Comparison of ENCODE assay signal across 9 mouse cellular contexts in the genomic region with DNA sequence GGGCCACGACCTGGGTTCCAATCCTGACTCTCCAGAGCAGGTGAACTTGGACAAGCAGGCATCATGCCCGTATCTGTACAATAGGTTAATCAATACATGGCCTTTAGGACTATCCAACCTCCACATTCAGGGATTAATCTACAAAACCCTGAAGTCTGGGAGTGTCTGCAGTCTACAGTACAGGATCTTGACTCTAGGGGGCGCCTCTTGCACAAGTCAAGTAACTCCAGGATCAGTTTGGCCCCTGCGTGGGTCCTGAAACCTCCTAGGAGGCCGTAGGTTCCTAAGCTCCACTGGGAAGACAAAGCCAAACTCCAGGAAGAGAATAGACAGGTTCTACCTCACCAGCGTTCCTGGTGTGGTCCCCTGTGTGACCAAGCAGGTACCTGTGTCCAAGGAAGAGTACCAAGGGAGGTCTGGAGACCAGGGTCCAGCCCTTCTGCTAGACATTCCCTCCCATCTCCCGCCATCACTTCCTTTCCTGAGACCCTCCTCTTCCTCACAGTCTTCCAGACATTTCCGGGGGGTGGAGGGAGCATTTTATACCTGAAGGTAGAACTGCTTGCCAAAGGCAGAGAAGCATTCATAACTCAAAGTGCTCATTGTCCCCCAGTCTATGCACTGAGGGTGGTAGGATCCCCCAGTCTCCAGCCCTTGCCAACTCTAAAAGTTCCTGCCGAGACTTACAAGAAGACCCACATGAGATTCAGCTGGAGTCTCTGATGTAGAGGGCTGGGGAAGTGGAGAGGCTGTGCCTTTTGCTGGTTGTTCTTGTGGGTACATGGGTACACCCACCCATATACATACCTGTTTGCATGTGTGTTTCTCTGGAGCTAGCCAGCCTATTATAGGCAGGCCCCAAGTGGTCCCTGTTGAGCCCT. TPM values are rescaled to one million over a fixed set of nuclear protein-coding genes. Genes with fewer than 3 reads are reported as not detected.
A peak's percentile ranks its signal among the peaks of the same experiment; 100 is the strongest.
DNase-seq lines count a peak whose midpoint lies in the region; ATAC-seq and TF ChIP-seq lines count a peak whose summit lies in the region.
"Had no signal": no experiment of that assay in that cellular context is flagged by ENCODE, and none has a peak within 500 bp of the region (broad histone marks: within the 10 kb centered on the region; RNA-seq: fewer than 3 reads in every experiment).

No protein-coding gene starts in this region.

- no peak for ATAC-seq in cerebellum, adult (ENCODE audit: insufficient number of reproducible peaks, low FRiP score, low TSS enrichment)
- ATAC-seq in liver, embryonic 11.5 days (replicated peaks; ENCODE audit: low FRiP score) = no peak
- no peak for ATAC-seq in liver, postnatal 0 days
- no peak for ATAC-seq in forebrain, embryonic 16.5 days

- no peak for TF ChIP-seq POLR2A in bone marrow macrophage, adult 2 months (IDR thresholded peaks at IDR 0.05; ENCODE audit: borderline replicate concordance, low read depth, low read length)

- peak; percentile 61 for DNase-seq in cerebellum, adult 11 months
- peak; percentile 53 for DNase-seq in liver
- DNase-seq in liver, embryonic 11.5 days (ENCODE audit: low spot score) = no peak
- peak; percentile 60 for DNase-seq in liver, postnatal 0 days
- DNase-seq in gastrocnemius, postnatal 25 days = no peak

- no peak overlapping the region for H3K4me3 ChIP-seq in liver, embryonic 11.5 days (ENCODE audit: low read depth, low read length)
- no peak overlapping the region for H3K4me3 ChIP-seq in bone marrow macrophage, adult 2 months (ENCODE audit: insufficient read depth, low read length)
- H3K4me3 ChIP-seq in liver, postnatal 0 days (ENCODE audit: low read depth, low read length) = no peak overlapping the region
- no peak overlapping the region for H3K4me3 ChIP-seq in forebrain, embryonic 16.5 days (replicated peaks; ENCODE audit: low read length)

- peaks cover 11% of the 10 kb centered on the region; the same call in 1 of the 2 replicates for H3K27me3 ChIP-seq in liver, embryonic 11.5 days (replicated peaks; ENCODE audit: control insufficient read depth, insufficient read depth, low read length)
- no peaks in the 10 kb centered on the region for H3K27me3 ChIP-seq in liver, postnatal 0 days (ENCODE audit: insufficient read depth, low read length)
- H3K27me3 ChIP-seq in forebrain, embryonic 16.5 days (replicated peaks; ENCODE audit: control insufficient read depth, insufficient read depth, low read length) = no peaks in the 10 kb centered on the region

- H3K9me3 ChIP-seq in liver, embryonic 11.5 days (ENCODE audit: control insufficient read depth, low read length) = no peaks in the 10 kb centered on the region
- H3K9me3 ChIP-seq in liver, postnatal 0 days (ENCODE audit: low read length) = no peaks in the 10 kb centered on the region
- H3K9me3 ChIP-seq in forebrain, embryonic 16.5 days (ENCODE audit: control insufficient read depth, low read length) = no peaks in the 10 kb centered on the region

- peaks cover 2% of the 10 kb centered on the region for H3K4me1 ChIP-seq in liver, embryonic 11.5 days (replicated peaks; ENCODE audit: control insufficient read depth, insufficient read depth, low read length)
- H3K4me1 ChIP-seq in bone marrow macrophage, adult 2 months (ENCODE audit: control insufficient read depth, insufficient read depth, low read length) = peaks cover 9% of the 10 kb centered on the region
- H3K4me1 ChIP-seq in liver, postnatal 0 days (ENCODE audit: insufficient read depth) = peaks cover 5% of the 10 kb centered on the region
- peaks cover 25% of the 10 kb centered on the region for H3K4me1 ChIP-seq in forebrain, embryonic 16.5 days (replicated peaks; ENCODE audit: control insufficient read depth, insufficient read depth, low read length)

- TF ChIP-seq EP300 in liver, postnatal 0 days (IDR thresholded peaks at IDR 0.05; ENCODE audit: low read depth) = no peak

- H3K27ac ChIP-seq in liver, embryonic 11.5 days (ENCODE audit: low read depth, low read length) = no peak overlapping the region
- no peak overlapping the region for H3K27ac ChIP-seq in bone marrow macrophage, adult 2 months (ENCODE audit: insufficient read depth, low read depth, low read length)
- H3K27ac ChIP-seq in liver, postnatal 0 days (ENCODE audit: low read depth) = no peak overlapping the region
- H3K27ac ChIP-seq in forebrain, embryonic 16.5 days (ENCODE audit: low read length) = no peak overlapping the region

- no peaks in the 10 kb centered on the region for H3K36me3 ChIP-seq in liver, embryonic 11.5 days (ENCODE audit: control insufficient read depth, insufficient read depth, low read length)
- H3K36me3 ChIP-seq in liver, postnatal 0 days (replicated peaks; ENCODE audit: insufficient read depth, low read length) = no peaks in the 10 kb centered on the region
- H3K36me3 ChIP-seq in forebrain, embryonic 16.5 days (ENCODE audit: control insufficient read depth, insufficient read depth) = no peaks in the 10 kb centered on the region

- no peak overlapping the region for H3K9ac ChIP-seq in liver, embryonic 11.5 days (ENCODE audit: low read depth, low read length)
- no peak overlapping the region for H3K9ac ChIP-seq in liver, postnatal 0 days (replicated peaks)
- no peak overlapping the region for H3K9ac ChIP-seq in forebrain, embryonic 16.5 days (replicated peaks; ENCODE audit: low read depth, low read length)

- no peak overlapping the region for H3K4me2 ChIP-seq in liver, embryonic 11.5 days
- no peak overlapping the region for H3K4me2 ChIP-seq in liver, postnatal 0 days (ENCODE audit: low read depth, low read length)
- no peak overlapping the region for H3K4me2 ChIP-seq in forebrain, embryonic 16.5 days (ENCODE audit: low read length)

- peak; percentile 44; the same call in 1 of the 2 replicates for TF ChIP-seq CTCF in bone marrow macrophage, adult 2 months (IDR thresholded peaks at IDR 0.05; ENCODE audit: low read depth, low read length)
- TF ChIP-seq CTCF in liver, postnatal 0 days (IDR thresholded peaks at IDR 0.05; ENCODE audit: low read depth) = peak; percentile 60

- WGBS in liver, embryonic 11.5 days = 48% methylated on average over 9 of the region's 9 CpGs
- WGBS in liver, postnatal 0 days (ENCODE audit: insufficient replicate concordance) = 52% methylated on average over 9 of the region's 9 CpGs
- 59% methylated on average over 9 of the region's 9 CpGs for WGBS in forebrain, embryonic 16.5 days

RNA-seq across cellular contexts. Expression of gene Usp2, which starts 7.8 kb away (rescaled TPM):
- 4.4 and 7.7 TPM in 2 replicates for polyA plus RNA-seq in liver, embryonic 11.5 days (2014; fragmentation: Nextera tagmentation; extraction: Ambion mirVana)
- 3.2 and 4.3 TPM in 2 replicates for polyA plus RNA-seq in bone marrow macrophage, adult 2 months (2012; ENCODE audit: insufficient read depth, insufficient read length, missing spikeins)
- polyA plus RNA-seq in liver, postnatal 0 days (2015; fragmentation: Nextera tagmentation; extraction: Ambion mirVana) = 2.9 and 3.8 TPM in 2 replicates
- 13.6 and 13.7 TPM in 2 replicates for polyA plus RNA-seq in forebrain, embryonic 16.5 days (2015; fragmentation: Nextera tagmentation; extraction: Ambion mirVana)
- 100 to 1,000 TPM; 160 to 313 TPM for total RNA-seq in gastrocnemius, postnatal 25 days (2021)

RNA-seq across cellular contexts. Expression of gene Mfrp, which starts 26.9 kb away (rescaled TPM):
- 0.14 TPM in 1 of 2 replicates, not detected in the other for polyA plus RNA-seq in liver, embryonic 11.5 days (2014; fragmentation: Nextera tagmentation; extraction: Ambion mirVana)
- not detected in 2 replicates for polyA plus RNA-seq in bone marrow macrophage, adult 2 months (2012; ENCODE audit: insufficient read depth, insufficient read length, missing spikeins)
- not detected in 2 replicates for polyA plus RNA-seq in liver, postnatal 0 days (2015; fragmentation: Nextera tagmentation; extraction: Ambion mirVana)
- polyA plus RNA-seq in forebrain, embryonic 16.5 days (2015; fragmentation: Nextera tagmentation; extraction: Ambion mirVana) = 0.12 TPM in 1 of 2 replicates, not detected in the other
- total RNA-seq in gastrocnemius, postnatal 25 days (2021) = not detected
- polyA plus RNA-seq: heart, embryonic 14.5 days had no signal

RNA-seq across cellular contexts. Expression of gene Thy1, which starts 31.5 kb away (rescaled TPM):
- polyA plus RNA-seq in liver, embryonic 11.5 days (2014; fragmentation: Nextera tagmentation; extraction: Ambion mirVana) = 0.18 TPM in 1 of 2 replicates, not detected in the other
- 0.58 TPM in 1 of 2 replicates, not detected in the other for polyA plus RNA-seq in bone marrow macrophage, adult 2 months (2012; ENCODE audit: insufficient read depth, insufficient read length, missing spikeins)
- polyA plus RNA-seq in liver, postnatal 0 days (2015; fragmentation: Nextera tagmentation; extraction: Ambion mirVana) = 0.39 and 0.85 TPM in 2 replicates
- 4.7 and 5.4 TPM in 2 replicates for polyA plus RNA-seq in forebrain, embryonic 16.5 days (2015; fragmentation: Nextera tagmentation; extraction: Ambion mirVana)
- 10 to 100 TPM; 14.8 to 20.2 TPM for total RNA-seq in gastrocnemius, postnatal 25 days (2021)

RNA-seq across cellular contexts. Expression of gene C1qtnf5, which starts 32.4 kb away (rescaled TPM):
- 0.13 and 0.26 TPM in 2 replicates for polyA plus RNA-seq in liver, embryonic 11.5 days (2014; fragmentation: Nextera tagmentation; extraction: Ambion mirVana)
- polyA plus RNA-seq in bone marrow macrophage, adult 2 months (2012; ENCODE audit: insufficient read depth, insufficient read length, missing spikeins) = not detected in 2 replicates
- 1.0 and 1.3 TPM in 2 replicates for polyA plus RNA-seq in liver, postnatal 0 days (2015; fragmentation: Nextera tagmentation; extraction: Ambion mirVana)
- 2.3 and 2.7 TPM in 2 replicates for polyA plus RNA-seq in forebrain, embryonic 16.5 days (2015; fragmentation: Nextera tagmentation; extraction: Ambion mirVana)
- 10 to 100 TPM in 1 of 2 experiments, 1 to 10 TPM in 1; 8.0 to 13.6 TPM for total RNA-seq in gastrocnemius, postnatal 25 days (2021)

RNA-seq across cellular contexts. Expression of gene Gm49380, which starts 38.7 kb away (rescaled TPM):
- polyA plus RNA-seq in liver, embryonic 11.5 days (2014; fragmentation: Nextera tagmentation; extraction: Ambion mirVana) = not detected in 2 replicates
- polyA plus RNA-seq in bone marrow macrophage, adult 2 months (2012; ENCODE audit: insufficient read depth, insufficient read length, missing spikeins) = not detected in 2 replicates
- polyA plus RNA-seq in liver, postnatal 0 days (2015; fragmentation: Nextera tagmentation; extraction: Ambion mirVana) = not detected in 2 replicates
- 0.15 and 0.16 TPM in 2 replicates for polyA plus RNA-seq in forebrain, embryonic 16.5 days (2015; fragmentation: Nextera tagmentation; extraction: Ambion mirVana)
- 1 to 10 TPM in 1 of 2 experiments, under 1 TPM in 1; 0.82 to 2.4 TPM for total RNA-seq in gastrocnemius, postnatal 25 days (2021)

Comparison
In these comparisons a context has a peak if more than half of its experiments do, and no peak if none do; other contexts are left out.
1. DNase-seq: peak in cerebellum, adult 11 months (single experiment), liver (single experiment) and liver, postnatal 0 days (single experiment); none in liver, embryonic 11.5 days (single experiment) and gastrocnemius, postnatal 25 days (single experiment).